Mouse (Mus musculus): ENCODE data around the gene Zkscan5.
"Not testable (repeated sequence)": the region's sequence is repeated elsewhere in the genome, so short reads cannot be mapped to it uniquely, and the experiment has no call there.

Gene Zkscan5

GRCm38 (mm10) chr5:145203936-145204691 is at the start of gene Zkscan5:
TSS of gene Zkscan5 (plus strand) at chr5:145204562.
- DNase-seq, result peak; percentile 97

DNA sequence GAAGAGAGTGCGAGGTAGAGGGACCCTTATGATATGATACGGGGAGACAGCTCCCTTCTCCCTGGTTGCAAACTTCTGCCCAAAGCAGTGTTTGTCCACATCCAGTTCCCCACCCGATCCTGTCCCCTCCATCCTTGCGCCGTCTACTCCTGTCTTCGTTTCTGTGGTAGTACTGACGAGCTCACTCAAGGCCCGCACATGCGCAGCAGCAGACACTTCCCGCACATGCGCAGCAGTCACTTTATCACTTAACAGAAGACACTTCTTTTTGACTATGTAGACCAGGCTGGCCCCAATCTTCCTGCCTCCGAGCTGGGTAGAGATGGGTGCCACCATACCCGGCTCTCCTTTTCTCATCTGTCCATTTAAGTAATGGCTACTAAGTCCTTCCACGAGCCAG is 43.0 kb upstream of the Zkscan5 start:
- no peak for DNase-seq

DNA sequence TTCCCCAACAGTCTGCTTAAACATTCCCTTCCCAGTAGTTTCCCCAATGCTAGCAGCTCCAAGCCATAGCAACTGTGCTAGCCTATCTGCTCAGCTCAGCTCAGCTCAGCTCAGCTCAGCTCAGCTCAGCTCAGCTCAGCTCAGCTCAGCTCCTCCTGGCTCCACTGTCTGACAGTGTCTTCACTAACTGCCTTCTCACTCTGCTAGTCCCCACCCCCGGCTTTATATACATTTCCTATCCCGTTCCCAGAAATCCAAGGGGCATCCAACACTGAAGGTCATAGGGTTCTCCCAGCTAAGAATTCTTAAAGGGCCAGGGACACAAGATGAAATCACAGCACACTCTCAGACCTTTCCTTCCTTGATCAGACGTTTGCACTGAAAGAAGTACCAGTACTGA is 39.7 kb upstream of the Zkscan5 start:
- no peak for DNase-seq

DNA sequence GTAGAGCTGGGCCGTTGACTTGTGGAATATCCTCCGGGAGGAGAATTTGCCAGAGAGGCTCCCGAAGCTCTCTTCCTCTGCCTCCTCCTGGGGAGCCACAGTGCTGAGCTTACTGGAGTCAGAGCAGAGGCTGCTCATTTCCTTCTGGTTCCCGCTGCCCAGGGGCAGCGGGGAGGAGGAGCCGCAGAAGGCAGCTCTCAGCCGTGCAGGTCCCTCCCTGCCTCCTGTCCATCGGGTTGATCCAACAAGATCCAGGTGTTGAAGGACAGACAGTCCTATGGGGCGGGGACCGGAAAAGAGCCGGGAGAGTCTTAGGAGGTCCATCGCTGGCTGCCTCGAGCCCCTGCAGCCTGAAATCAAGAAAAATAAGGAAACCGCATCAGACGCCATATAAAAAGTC is 39.2 kb upstream of the Zkscan5 start:
- no peak for DNase-seq

DNA sequence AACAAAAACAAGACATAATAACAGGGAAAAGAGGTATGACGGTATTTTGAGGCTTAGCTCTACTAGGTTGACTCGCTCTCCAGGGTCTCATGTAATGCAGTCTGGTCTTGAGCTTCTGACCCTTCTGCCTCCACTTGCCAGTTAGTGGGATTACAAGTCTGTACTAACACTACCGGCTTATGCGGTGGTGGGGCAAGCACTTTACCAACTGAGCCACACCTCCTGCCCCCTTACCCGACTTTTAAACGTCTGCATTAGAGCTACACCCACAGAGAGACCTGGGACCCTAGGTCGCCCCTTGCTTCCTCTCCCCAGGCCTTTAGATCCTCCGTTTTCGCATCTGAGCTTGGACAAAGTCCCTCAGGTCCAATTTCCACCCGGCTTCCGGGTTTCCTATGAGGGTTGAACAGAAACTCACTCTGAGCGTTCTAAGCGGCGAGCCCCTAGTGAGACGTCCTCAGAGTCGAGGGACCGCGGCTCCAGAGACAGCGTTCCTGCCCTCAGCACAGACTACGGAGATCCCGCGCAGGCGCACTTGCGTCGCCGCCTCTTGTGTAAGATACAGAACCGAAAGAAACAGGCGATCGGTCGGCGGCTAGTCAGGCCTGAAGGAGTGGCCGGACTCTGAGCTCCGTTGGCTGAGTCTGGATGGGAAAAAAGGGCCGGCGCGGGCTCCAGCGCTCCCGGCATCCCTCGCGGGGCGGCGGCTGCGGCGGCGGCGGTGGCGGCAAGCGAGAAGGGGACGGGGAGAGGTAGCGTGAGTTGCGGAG is 37.6 kb upstream of the Zkscan5 start, which contains the start of the genes Ptcd1 and Cpsf4:
TSS of gene Ptcd1 (minus strand) at position 573 of the 770 bp plus-strand sequence.
TSS of gene Cpsf4 (plus strand) at position 678 of the 770 bp plus-strand sequence.
- peak; percentile 97 for DNase-seq

- DNase-seq, result no peak
Observed at GRCm38 (mm10) chr5:145167306-145167661, 37.1 kb upstream of the Zkscan5 start.

DNA sequence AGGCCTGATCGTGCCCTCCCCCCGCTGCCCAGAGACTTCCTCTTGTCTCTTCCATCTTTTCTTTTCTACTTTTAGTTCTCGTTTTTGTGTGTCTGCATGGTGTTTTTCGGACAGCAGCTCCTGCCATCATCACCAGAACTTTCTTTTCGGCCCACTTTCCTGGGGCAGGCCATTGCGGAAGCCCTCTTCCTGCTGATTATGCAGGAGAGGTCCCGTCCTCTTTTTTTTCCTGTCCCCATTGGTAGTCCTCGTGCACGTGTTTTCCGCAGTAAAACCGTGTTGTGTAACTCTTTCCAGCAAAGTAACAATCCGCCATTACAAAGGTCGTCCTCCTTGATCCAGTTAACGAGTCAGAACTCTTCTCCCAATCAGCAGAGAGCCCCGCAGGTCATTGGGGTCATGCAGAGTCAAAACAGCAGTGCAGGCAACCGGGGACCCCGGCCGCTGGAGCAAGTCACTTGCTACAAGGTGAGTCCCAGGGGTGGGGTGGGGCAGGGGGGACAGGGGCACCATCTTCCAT is 25.8 kb upstream of the Zkscan5 start:
- no peak for DNase-seq

DNA sequence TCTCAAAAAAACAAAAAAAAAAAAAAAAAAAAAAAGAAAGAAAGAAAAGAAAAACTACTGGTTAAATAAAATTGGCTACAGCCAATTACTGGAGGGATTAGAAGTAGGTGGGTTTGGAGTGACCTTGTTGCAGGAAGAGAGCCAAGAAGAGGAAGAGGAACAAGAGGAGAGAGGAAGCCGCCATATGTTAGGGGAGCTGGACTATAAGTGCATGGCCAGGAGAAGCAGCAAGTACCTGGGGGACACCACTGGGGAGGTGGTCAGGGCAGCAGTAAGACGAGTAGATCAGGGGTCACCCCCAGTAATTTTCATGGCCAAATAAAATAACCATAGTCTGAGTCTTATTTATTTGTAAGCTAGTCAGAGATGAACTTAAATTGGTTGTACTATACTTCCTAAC is 19.1 kb upstream of the Zkscan5 start:
- no peak for DNase-seq

GRCm38 (mm10) chr5:145189416-145189815 is 14.9 kb upstream of the Zkscan5 start:
- no peak for DNase-seq

DNA sequence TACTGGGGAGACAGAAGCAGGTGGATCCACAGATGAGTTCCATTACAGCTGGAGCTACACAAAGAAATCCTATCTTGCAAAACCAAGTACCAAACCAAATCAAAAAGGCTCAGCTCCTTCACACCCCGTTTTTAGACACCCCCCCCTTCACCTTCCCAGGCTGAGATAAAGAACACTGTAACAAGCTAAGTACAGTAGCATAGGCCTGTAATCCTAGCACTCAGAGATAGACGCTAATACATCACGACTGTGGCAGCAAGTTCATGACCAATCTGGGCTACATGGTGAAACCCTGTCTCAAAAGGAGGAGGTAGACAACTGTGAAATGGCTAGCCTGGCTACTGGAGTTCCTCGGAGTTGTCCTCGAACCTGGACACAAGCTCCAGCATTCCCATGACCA is 14.0 kb upstream of the Zkscan5 start:
- no peak for DNase-seq

DNA sequence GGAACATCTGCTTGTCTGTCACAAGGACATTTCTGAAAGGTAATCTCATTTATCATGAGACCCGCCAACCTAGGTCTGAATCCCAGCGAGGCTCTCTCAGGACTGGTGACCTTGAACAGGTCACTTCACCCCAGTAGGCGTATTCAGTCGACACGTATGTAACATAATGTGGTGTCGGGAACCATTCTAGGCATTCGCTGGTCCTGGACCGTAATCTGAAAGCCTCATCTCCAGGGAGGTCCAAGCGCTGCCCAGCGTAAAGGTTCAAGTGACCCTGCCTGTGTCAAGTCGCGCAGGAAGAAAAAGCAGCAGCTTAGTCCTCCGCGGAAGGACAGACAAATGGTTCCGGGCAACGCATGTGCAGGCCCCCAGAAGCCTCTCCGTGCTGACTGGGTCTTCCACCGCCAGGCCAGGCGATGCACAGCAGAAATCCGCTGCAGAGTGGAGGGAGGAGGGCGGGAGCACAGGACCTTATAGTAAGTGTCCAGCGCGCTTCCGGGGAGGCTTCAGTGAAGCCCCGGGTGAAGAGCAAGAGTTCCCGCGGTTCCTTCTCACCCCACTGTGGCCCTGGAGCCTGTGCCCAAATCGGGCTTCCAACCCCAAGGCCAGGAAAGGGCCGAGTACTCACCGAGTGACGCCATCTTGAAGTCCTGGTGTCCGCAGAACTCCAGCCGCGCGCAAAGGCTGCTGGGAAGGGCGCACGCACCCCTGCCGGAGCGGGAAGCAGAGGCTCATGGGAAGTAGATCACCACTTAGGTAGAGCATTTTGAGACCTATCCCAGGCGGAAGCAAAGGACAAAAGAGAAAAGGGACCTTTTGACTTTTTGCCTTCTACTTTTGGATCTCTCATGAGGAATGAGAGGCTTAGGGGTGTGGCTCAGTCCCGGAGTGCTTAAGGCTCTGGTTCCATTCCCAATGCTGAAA is 13.2 kb upstream of the Zkscan5 start:
- peak; percentile 86 for DNase-seq

- no peak for DNase-seq
Observed at GRCm38 (mm10) chr5:145191962-145192361, 12.4 kb upstream of the Zkscan5 start, which contains the start of gene Atp5j2. TSS of gene Atp5j2 (minus strand) at chr5:145192062.

DNA sequence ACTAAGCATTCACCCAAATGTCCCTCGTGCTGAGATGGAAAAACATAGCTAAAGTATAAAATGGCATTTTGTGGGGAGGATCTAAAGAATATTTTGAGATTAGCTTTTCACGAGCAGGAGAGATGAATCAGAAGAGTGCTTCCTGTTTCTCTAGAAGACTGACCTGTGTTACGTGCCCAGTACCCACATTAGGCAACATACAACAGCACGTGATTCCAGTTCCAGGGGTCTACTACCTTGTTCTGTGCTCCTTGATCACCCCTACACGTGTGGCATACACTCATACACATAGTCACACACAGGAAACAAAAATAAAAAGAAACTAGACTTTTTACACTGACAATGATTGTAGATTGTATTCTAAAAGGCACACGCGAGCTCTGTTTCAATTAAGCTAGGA is 4.0 kb upstream of the Zkscan5 start:
- no peak for DNase-seq

GRCm38 (mm10) chr5:145201321-145201991 is 2.9 kb upstream of the Zkscan5 start, which contains the start of gene Zkscan14:
TSS of gene Zkscan14 (minus strand) at chr5:145201868.
- DNase-seq, result peak; percentile 48

GRCm38 (mm10) chr5:145202446-145202845 is 1.9 kb upstream of the Zkscan5 start:
- no peak for DNase-seq

DNA sequence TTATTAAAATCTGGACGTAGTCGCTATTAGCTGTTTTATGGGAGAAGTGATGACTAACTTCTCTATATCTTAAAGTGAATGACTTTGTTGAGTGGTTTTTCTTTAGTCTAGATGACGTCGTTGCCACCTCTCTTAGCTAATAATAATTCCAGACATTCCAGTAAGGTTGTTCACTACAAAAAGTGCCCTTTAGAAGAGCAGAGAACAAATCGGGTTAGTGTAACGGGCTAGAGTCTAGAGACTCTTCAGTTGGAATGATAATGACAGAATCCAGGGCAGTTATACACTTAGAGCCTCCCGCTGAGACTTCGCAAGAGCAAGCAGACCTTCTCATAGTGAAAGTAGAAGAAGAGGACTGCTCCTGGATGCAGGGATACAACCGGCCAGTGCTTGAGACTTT is 679 bp downstream of the Zkscan5 start:
- DNase-seq, result no peak

GRCm38 (mm10) chr5:145207385-145207784 is 3.0 kb downstream of the Zkscan5 start:
- DNase-seq, result no peak

DNA sequence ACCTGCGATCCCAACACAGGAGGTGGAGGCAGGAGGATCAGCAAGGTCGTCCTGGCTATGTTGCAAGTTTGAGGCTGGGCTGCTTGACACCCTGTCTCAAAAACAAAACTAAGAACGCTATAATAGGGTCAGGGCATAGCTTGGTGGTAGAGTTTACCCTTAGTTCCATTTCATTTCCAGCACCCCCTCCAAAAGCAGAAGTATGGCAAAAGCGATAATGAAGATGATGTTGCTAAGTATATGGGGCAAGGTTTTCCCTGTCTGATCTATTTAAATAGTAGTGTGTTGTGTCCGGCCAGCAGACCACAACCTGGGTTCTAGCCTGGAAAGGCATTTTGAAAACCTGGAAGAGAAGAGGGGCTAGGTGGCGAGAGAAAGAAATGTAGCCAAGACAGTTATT is 3.6 kb downstream of the Zkscan5 start:
- DNase-seq, result no peak

- DNase-seq, result not testable (repeated sequence)
Observed at GRCm38 (mm10) chr5:145208391-145208790, 4.0 kb downstream of the Zkscan5 start.

DNA sequence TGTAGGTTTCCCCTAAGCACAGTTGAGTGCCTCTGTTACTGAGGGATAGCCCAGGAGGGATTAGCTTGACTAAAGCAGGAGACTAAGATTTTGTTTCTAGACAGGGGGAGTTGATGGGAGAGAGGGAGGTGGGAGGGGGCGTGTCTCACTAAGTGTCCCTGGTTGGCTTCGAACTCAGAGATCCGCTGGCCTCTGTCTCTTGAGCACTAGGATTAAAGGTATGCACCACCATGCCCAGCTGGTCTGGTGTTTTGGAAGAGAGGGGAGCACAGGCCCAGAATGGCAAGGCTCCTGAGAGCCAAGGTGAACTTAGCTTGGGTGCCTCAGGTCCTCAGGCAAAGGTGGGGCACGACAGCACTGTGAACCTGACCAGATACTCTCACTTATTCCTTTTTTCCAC is 7.0 kb downstream of the Zkscan5 start:
- no peak for DNase-seq

DNA sequence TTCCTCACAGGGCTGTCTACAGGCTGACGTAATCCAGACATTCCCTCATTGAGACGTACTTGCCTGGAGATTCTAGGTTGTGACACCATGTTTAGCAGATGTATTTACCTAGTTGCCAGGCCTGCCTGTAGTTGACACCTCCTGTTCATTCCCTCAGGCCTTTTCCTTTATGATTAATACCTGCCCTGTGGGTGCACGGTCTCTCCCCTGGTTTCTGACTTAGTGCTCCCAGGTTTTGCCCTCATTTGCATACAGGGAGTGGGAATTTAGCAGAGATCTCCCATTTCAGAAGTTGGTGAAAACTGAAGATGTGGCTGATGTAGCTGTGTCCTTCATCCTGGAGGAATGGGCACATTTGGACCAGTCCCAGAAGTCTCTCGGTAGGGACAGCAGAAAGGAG is 7.9 kb downstream of the Zkscan5 start:
- no peak for DNase-seq

GRCm38 (mm10) chr5:145213505-145213904 is 9.1 kb downstream of the Zkscan5 start:
- no peak for DNase-seq
